Mouse (Mus musculus) A20 (cell line): ENCODE data around the gene Cog5.
"Not testable (repeated sequence)": the region's sequence is repeated elsewhere in the genome, so short reads cannot be mapped to it uniquely, and the experiment has no call there.

ENCODE experiments used
- DNase-seq: peaks from one replicate; pipeline ENCODE4 v3.0.0-alpha.2; 2011; ENCODE audit warnings: low read depth, low spot score

The Cog5 gene

DNA sequence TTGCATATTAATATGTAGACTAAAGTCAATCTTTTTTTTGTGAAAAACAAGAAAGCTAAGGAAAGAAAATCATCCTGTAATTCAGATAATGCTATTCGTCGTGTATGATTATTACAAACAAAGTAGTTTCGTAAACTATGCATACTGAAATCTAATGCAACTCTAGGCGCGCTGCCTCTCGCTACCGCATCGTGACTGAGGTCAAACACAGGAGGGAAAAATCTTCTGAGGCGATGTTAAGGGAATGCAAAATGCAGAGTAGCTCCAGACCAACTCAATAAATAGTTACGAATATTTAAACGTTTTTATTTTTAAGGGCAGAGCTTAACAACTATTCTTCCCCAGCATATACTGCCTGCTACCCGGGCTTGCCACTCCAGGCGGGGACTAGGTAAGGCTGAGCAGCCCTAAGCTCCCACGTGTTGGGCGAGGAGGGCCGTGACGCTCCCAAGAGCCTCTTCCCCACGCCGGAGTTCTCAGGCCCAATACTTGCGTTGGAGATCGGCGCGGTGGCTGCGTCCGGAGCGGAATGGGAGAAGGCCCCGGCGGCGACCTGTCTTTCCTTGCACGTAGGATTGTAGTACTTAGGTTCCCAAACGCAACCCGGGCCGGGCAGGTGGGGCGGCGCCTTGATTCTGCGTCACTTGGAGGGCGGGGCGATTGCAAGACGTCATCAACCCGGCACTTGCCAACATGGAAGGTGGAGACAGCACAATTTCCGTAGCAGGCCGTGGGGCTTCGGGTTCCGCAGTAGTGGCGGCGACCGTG lies at the start of gene Cog5, which contains the start of gene Dus4l:
Cog5 (plus strand) TSS at position 673 of the 768 bp plus-strand sequence.
Dus4l (minus strand) TSS at position 630 of the 768 bp plus-strand sequence.
- DNase-seq, result peak; percentile 97

DNA sequence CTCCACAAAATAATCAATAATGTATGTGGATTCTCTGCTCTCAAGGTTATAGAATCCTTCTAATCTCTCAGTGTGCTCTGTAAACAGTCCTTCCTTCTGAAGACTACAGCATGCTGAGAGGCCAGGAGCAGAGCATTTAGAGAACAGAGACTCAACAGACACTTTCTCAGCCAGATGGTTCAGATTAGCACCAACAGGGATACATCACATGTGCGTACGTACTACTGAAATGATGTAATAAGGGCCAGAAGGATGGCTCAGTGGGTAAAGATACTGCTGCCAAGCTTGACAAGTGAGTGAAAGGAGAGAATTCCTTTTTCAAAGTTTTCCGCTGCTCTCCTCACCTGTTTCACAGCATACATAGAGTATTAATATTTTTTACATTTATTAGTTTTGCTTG lies 49.8 kb upstream of the Cog5 start:
- no peak for DNase-seq

DNA sequence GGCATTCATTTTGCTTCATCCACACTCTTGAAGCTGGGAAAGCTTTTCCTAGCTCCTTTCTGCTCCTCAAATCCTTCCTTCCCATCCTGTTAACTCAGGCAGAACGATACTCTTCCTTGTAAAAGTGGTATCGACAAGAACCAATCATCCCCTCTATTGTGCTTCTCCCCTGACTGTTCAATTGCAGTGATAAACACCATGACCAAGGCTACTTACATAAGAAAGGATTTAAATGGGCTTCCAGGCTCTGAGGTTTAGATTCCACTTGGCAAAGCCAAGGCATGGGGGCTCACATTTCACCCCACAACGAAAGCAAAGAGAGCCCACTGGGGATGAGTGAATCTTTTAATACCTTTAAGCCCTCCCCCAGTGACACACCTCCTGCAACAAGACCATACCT lies 46.5 kb upstream of the Cog5 start:
- no peak for DNase-seq

DNA sequence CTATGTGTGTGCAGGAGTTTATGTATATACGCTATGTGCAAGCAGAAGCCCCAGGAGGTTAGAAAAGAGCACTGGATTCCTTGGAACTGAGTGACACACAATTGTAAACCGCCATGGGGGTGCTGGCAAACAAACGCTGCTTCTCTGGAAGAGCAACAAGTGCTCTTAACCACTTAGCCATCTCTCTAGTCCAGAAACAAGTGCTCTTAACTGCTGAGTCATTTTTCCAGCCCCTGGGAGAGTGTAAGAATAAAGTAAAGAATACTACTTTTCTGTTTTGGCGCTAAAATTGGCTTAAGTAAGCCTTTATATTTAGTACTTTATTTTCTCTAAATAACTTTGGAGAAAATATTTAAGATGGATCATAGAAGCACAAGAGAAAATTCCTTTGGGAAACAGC lies 41.3 kb upstream of the Cog5 start:
- DNase-seq, result no peak

DNA sequence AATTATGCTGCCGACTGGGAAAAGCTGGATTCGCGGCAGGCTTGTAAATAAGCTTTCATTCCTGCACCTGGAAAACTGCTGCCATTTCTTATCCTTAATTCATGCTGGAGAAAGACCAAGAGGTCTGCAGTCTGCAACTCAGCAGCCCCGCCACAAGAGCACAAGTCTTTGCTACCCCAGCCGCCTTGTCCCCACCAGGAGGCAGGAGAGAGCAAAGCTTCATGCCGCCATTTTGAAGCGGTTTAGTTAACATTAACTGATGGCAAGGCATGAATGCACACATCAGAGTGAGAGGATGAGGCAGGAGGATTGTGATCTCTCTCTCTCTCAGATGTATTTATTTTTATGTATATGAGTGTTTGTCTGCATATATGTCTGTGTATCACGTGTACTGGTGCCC lies 34.6 kb upstream of the Cog5 start:
- no peak for DNase-seq

DNA sequence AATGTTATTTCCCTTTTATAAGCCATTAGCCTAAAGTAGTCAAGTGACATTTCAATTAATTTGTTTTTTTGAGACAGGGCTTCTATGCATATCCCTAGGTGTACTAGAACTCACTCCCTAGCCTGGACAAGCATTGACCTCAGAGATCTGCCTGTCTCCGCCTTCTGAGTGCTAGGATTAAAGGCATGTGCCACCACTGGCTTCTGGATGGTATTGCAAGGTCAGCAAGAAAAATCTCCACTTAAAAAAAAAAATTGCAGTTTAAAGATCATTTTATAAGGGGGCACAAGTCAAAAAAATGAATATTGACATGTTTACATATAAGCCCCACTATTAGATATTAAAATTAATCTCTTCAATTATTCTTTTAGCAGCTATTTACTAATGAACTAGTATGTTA lies 29.7 kb upstream of the Cog5 start:
- no peak for DNase-seq

DNA sequence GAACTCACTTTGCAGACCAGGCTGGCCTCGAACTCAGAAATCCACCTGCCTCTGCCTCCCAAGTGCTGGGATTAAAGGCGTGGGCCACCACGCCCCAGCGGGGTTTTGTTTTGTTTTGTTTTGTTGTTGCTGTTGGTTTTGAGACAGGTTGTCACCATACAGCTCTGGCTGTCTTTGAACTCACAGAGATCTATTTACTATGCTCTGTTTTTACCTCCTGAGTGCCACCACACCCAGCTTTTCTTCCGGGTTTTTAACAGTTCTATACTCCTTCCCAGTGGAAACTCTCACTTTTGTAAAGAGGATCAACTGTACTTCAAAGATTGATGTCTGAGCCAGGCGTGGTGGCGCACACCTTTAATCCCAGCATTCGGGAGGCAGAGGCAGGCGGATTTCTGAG lies 26.3 kb upstream of the Cog5 start:
- not testable (repeated sequence) for DNase-seq

DNA sequence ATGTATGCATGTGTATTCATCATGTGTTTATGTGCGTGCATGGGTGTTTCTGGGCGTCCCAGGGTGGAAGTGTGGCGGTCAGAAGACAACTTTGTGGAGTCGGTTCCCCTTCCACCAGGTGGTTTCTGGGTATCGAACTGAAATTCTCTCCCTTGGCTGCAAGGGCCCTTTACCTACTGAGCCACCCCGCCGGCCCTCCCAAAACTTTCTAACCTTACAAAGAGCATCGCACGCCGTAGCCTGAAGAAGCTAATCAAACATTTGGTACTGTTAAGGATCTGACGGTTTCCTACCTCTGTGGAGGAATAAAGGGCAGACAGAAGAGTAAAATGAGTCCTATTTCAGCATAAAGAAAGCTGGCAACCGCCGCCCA lies 20.7 kb upstream of the Cog5 start:
- DNase-seq, result peak; percentile 75

DNA sequence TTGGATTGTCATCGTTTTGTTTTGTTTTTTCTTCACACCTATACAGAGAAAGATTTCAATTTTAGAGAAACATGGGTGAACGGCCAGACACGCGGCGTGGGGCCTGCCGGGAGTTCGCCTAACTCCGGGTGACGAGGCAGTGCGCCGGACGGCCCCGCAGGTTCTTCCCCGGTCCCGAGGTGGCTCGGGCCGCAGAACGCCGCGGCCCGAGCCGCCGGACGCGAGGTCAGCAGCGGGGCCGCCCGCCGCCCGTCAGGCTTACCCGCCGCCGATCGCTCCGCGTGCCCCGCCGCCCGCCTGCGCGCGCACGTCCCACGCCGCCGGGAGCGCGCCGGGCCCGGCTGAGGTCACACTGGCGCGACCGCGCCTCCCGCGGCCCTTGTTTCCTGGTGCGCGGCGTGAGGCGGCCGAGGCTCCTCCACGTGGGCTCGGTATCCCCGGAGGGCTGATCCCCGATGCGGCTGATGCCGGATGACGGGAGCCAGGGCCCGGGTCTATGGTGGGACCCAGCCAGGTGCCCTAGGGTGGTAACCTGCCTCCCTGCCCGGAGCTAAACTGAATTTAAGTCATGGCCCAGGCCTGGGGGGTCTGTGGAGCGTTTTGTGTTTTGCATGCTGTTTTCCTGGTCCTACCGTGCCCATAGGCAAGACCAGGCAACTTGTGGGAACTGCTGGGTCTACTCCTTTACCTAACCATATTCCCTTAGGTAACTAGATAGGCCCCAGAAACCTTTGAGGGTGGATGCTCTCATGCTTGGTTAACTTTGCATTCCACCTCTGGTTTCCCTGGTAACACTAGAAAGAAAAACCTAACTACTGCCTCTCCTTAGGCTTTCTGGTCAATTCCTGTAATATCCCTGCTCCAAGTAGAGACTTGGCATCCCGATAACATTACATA lies 20.1 kb upstream of the Cog5 start, which contains the start of gene Bcap29:
Bcap29 (minus strand) TSS at position 316 of the 897 bp plus-strand sequence.
- DNase-seq, result peak; percentile 83

DNA sequence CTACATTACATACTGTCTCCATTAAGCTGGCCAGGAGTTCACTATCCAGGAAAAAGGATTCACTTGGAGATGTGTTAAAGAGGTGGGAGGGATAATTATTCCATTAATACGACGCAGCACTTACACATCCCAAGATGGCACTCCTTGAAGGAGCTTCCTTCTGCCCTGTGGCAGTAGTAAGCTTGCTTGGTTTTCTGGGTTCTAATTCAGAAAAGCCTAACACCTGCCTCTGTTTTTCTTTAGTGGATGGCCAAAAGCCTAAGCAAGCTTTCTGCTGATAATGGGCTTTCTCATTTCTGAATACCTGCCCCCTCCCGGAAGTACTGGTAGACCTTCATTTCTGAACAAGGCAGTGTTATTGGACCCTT lies 19.4 kb upstream of the Cog5 start:
- DNase-seq, result no peak

DNA sequence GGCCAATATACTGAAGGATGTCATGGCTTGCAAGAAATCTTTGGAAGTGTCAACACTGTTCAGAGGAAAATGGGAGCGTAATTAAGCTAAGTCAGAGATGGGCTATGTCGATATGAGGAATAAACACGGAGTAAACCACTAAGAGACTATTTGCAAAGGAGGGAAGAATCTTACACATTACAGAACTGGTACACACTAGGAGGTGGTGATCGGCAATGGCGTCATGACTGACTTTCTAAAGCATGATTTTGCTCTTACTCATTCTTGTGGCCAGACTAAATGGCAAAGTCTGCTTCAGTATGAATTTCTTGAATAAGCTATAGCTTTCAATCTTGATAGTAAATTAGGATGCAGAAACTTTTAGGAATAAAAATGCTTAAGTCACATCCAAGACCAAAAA lies 1.1 kb upstream of the Cog5 start:
- DNase-seq, result peak; percentile 45

DNA sequence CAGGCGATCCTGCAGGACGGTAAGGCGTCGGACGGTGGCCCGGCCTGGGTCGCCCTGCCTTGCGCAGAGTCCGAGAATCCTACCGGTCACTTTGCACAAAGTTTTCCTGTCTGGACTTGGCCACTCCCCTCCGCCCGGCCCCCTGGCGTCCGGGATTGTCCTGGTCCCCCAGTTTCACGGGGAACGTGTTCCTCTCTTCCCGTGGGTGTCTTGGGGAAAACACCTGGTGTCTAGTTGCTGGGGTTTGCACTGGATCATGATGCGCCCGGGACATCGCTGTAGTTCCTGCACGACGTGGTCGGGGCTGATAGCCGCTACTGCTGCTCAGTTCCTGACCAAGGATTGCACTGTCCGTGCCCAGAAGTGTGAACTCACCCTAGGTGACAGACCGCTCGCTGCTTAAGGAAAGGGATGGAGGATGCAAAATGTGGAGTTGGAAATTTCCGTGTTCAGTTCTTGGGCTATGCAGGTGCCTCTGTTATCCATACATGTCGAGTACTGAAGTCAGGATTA lies 352 bp downstream of the Cog5 start:
- no peak for DNase-seq

DNA sequence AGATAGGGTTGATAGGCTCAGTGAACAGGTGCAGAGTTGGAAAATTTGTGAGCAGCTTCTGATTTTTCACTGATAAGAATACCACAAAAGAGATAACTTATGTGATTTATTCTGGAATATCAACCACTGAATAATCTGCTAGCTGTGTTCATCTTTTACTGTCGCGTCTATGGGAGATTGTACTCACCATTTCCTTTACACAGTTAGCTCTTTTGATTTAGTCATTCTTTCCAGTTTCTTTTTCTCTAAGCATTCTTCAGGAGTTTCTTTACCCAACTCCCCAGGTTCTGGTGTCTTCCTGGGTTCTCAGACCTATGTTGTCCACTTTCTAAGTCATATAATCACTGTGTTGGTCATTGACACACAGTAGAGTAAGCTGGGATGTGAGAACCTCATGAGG lies 2.2 kb downstream of the Cog5 start:
- DNase-seq, result no peak

DNA sequence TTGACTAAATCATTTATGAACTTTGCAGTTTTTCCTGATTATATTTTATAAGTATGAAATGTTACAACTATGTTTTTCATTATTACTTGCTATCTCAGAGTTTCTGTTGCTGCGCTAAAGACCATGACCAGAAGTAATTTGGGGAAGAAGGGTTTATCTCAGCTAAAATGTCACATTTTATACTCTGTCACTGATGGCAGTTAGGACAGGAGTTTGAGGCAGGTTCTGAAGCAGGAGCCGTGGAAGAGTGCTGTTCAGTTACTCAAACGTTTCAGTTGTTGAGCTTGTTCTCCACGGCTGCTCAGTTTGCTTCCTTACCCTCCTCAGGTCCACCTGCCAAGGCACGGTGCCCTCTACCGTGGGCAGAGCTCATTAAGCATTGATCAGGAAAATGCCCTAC lies 11.3 kb downstream of the Cog5 start:
- no peak for DNase-seq

DNA sequence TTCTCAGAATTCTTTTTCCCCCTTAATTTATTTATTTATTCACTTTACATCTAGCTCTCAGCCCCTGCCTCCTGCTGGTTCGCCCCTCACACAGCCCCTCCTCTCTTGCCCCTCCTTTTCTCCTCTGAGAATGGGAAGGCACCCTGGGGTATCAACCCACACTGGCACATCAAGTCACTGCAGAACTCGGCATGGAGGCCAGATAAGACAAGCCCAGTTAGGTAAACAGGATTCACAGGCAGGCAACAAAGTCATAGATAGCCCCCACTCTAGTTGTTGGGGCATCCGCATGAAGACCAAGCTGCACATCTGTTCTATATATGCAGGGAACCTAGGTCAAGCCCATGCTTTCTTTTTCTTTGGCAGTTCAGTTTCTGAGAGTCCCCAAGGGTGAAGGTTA lies 12.5 kb downstream of the Cog5 start:
- no peak for DNase-seq

DNA sequence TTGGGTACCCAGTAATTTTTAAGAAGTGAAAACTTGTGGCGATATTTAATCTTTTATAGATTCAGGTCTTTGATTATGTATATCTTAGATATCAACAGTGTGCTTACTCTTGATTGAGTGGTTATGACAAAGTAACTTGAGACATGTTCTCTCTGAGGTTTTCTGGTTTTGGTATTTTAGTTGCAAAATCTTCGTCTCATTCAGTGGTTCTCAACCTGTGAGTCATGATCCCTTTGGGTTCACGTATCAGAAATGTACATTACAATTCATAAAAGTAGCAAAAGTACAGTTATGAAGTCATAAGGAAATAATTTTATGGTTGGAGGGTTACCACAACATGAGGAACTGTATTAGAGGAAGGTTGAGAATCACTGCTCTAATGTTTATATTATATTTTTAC lies 32.0 kb downstream of the Cog5 start:
- DNase-seq, result no peak

DNA sequence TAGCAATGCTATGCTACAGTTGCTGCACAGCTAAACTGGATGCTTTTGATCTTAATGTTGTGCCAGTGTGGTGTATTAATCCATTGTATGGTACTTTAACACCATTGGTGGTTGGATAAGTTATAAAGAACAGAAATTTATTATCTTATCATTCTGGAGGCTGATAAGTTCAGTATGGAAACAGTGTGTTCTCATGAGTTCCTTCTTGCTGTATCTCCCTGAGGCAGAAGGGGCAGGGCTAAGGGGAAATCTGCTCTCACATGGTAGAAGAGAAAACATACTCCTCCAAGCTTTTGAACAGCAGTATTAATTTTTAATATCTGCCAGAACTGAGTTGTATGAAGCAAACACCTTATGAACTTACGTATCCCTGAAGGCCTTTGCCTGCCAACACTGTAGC lies 38.6 kb downstream of the Cog5 start:
- no peak for DNase-seq

DNA sequence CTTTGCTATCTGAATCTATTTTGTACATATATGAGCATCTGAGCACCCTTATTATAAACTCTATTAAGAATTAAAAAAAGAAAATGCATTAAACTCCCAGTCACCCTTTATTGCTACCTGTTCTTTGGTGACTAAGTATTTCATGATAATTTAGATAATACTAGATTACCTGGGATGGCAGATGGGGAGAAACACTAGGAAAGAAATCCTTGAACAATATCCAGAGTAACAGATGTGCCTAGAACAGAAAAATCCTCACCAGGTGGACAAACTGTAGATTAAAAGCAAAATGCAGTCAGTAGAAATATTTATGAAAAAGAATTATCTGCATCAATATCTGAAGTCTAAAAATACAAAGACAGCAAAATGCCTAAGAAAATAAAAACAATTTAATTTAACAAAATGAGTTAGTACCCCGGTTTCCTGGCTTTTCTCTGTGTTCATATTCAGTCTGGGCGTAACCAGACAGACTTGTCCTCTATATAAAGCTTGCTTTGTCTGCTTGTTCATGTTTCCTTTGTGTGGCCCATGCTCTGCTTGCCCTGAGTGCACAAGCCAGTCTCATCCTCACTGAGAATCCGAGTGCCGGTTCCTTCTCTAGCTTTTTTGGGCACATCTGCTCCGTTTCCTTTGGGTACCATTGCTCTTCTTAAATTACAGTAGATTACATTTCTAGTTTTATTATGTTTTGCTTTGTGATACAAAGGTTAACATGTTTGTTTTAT lies 46.1 kb downstream of the Cog5 start:
- DNase-seq, result no peak

DNA sequence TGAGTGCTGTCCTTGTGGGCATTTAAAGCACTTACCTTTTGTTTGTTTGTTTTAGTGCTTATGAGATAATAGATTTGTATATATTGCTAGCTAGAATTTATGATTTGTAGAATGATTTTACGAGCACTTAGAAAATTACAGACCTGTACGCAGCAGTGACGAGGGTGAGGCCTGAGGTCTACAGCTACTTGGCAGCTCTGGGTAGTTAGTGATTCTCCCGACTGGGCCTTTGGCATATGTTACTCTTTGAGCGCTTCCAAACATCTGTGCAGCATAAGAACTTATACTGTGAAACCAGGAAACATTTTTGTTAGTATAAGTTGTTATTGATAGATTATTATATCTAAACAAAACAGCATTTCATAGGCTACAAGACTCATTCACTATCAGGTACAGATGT lies 46.7 kb downstream of the Cog5 start:
- DNase-seq, result no peak

DNA sequence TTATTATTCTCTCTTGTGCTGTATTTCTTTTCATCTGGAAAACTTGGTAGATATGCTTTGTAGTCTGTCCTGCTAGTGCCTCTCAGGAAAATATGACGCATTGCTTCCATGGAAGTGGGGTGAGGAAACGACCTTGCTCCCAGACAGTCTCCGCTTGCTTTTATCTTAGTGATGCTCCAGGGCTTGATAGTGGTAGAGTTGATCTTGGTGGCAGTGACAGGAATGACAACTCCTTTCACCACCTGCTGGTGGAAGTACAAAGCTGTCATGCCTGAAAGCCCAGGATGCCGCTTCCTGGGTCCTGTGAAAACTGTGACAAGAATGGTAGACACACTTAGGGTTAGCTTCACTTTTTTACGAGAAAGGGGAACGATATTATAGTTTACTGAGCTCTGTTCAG lies 49.2 kb downstream of the Cog5 start:
- peak; percentile 19 for DNase-seq

DNA sequence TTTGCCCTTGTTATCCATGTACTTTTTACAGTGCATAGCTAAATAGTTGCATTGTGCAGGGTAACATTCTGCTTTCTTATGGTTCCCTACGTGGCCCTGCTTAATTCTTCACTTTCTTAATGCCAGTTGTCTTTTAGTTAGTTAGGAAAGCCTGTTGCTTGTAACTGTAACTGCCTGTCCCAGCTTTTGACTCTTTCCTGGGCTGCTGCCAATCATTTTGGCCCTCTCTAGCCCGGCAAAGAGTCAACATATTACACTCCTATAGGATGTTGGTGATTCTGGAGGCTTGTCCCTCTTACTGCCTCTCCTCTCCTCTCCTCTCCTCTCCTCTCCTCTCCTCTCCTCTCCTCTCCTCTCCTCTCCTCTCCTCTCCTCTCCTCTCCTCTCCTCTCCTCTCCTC lies 51.5 kb downstream of the Cog5 start:
- no peak for DNase-seq

DNA sequence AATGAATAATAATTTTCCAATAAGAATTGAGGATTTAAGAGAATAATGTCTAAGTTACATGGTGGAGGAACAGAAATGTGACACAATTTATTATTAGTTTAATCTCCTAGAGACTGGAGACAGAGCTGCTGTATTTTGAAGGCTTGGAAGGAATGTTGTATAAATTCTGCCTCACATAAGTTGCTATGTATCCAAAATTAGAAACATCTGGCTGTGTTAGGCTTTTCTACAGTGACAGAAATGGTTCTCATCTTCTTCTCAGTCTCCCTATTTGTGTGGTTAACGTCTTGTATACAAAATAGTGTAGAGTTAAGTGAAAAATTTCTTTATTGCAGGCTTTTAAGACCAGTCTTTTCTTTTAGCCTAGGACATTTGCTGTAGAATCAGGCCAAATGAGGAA lies 52.9 kb downstream of the Cog5 start:
- no peak for DNase-seq
